Mouse (Mus musculus) skeletal muscle tissue, adult 2 months (tissue): ENCODE data around the gene Nfatc4.

Source experiments
- DNase-seq: peaks from one replicate; pipeline ENCODE4 v3.0.0-alpha.2; 2012; ENCODE audit warnings: low read depth, low spot score

Gene Nfatc4

DNA sequence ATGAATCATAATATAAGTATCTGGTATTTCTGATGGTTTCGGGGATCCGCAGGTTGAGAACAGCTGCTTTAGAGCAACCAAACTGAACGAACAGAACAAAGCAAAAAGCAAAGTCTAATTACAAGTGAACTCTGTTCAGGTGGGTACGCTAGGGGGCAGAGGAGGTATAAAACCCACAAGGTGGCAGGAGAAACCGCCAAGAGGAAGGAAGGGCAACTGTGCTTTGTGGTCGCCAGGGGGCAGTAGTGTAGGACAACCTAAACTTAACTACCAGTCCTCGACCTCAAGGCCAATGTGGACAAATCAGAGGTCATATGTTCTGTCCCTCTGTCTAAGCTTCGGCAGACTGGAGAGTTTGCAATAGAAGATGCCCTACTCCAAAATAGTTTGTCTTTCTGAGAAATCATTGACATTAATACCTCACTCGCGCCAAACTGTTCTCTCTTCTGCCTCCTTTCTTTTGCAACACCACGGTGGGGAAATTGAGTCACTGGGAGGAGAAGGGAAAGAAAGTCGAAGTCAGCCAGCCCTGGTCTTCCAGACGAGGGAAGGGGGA lies 431 bp upstream of the Nfatc4 start:
- peak; percentile 86 for DNase-seq

- DNase-seq, result no peak
Measured at GRCm38 (mm10) chr14:55824001-55824480, 1.1 kb downstream of the Nfatc4 start.

GRCm38 (mm10) chr14:55824481-55825215 lies 1.7 kb downstream of the Nfatc4 start:
- no peak for DNase-seq

GRCm38 (mm10) chr14:55825216-55826051 lies 2.5 kb downstream of the Nfatc4 start:
- no peak for DNase-seq

GRCm38 (mm10) chr14:55826142-55826541 lies 3.2 kb downstream of the Nfatc4 start:
- no peak for DNase-seq

DNA sequence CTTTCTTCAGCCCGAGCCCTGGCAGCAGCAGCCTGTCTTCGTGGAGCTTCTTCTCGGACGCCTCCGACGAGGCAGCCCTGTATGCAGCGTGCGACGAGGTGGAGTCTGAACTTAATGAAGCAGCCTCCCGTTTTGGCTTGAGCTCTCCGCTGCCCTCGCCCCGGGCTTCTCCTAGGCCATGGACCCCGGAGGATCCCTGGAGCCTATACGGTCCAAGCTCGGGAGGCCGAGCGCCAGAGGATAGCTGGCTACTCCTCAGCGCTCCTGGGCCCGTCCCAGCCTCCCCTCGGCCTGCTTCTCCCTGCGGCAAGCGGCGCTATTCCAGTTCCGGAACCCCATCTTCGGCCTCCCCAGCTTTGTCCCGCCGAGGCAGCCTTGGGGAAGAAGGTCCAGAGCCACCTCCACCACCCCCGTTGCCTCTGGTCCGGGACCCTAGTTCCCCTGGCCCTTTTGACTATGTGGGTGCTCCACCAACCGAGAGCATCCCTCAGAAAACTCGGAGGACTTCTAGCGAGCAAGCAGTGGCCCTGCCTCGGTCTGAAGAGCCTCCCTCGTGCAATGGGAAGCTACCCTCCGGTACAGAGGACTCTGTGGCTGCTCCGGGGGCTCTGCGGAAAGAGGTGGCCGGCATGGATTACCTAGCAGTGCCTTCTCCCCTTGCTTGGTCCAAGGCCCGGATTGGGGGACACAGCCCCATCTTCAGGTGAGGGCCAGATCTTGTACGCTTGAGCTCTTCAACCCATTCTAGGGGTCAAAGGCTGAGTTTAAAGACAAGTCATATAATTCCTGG lies 3.8 kb downstream of the Nfatc4 start:
- no peak for DNase-seq

GRCm38 (mm10) chr14:55828716-55829263 lies 5.8 kb downstream of the Nfatc4 start:
- no peak for DNase-seq

DNA sequence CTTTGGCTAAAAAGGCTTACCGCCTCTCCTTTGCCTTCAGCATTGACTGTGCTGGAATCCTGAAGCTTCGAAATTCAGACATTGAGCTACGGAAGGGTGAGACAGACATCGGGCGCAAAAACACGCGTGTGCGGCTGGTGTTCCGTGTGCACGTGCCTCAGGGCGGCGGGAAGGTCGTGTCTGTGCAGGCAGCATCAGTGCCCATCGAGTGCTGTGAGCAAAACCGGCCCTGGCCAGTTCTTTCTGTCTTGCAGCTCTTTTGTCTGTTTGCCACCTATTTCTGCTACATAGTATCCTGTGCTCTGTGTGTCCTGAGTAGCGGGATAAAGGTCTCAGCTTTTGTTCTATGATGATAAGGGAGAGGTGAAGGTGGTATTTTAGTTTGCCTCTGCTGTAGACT lies 6.9 kb downstream of the Nfatc4 start:
- no peak for DNase-seq

DNA sequence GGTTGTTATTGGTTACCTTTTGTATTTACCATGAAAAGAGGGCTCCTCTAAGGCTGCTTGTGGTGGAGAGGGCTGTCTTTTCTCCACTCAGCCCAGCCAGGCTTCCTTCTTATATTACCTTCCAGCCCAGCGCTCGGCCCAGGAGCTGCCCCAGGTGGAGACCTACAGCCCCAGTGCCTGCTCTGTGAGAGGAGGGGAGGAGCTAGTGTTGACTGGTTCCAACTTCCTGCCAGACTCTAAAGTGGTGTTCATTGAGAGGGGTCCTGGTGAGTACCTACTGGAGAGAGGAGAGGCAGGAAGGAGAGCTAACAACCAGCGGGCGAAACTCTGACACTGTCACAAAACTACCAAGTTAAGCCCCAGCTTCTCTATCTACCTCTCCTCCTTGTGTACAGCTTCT lies 7.4 kb downstream of the Nfatc4 start:
- no peak for DNase-seq

- DNase-seq, result no peak
Measured at GRCm38 (mm10) chr14:55833126-55833525, 10.2 kb downstream of the Nfatc4 start.

- no peak for DNase-seq
Measured at GRCm38 (mm10) chr14:55834808-55835533, 12.0 kb downstream of the Nfatc4 start.

- no peak for DNase-seq
Measured at GRCm38 (mm10) chr14:55838312-55838711, 15.4 kb downstream of the Nfatc4 start.

DNA sequence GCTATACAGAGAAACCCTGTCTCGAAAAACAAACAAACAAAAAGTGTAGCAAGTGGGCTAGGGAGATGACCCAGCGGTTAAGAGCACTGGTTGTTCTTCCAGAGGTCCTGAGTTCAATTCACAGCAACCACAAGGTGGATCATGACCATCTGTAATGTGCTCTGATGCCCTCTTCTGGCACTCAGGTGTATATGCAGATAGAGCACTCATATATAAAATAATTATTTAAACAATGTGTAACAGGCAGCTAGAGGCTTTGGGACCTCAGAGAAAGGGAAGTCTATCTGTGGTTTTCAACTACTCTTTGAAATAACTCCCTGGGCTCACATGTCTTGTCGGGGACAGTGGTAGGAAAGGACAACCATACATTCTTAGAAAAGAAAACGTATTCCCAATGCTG lies 15.8 kb downstream of the Nfatc4 start:
- no peak for DNase-seq

- DNase-seq, result no peak
Measured at GRCm38 (mm10) chr14:55840853-55841366, 18.0 kb downstream of the Nfatc4 start.

DNA sequence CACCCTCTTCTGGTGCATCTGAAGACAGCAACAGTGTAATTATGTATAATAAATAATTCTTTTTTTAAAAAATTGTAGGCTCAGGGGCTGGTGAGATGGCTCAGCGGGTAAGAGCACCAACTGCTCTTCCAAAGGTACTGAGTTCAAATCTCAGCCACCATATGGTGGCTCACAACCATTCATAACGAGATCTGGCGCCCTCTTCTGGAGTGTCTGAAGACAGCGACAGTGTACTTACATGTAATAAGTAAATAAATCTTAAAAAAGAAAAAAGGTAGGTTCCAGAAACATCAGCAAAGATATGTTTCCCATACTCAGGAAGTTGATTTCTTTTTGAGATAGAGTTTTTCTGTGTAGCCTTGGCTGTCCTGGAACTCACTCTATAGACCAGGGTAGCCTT lies 19.9 kb downstream of the Nfatc4 start:
- DNase-seq, result no peak

DNA sequence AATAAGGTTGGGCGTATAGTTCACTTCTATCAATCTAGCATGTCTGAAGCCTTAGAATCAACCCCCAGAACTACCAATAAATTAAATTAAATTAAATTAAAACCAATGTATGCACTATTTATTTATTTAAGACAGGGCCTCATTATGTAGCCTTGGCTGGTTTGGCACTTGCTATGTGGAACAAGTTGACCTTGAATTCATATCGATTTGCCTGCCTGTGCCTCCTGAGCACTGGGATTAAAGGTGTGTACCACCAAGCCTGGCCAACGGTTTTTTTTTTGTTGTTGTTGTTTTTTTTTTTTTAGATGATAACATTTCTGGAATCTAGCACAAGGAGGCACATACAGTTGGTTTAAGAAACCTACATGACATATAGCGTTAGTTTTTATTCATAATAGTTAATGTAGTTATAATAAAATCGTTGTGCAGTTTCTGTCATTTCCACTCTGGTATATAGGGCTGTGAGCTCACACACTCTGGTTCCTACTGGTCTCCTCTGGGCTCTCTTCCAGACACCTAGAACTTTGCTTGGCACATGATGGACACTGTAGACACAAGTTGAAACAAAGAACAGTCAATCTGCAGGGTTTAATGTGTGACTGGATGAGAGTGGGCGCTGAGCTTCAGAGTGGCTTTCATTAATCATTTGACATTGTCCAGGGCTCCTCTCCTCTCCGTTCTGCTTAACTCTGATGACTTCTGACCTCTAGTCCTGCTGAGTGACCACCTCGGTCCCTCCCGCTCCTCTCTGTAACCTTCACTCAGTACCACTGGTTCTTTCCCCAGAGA lies 22.8 kb downstream of the Nfatc4 start:
- DNase-seq, result no peak

DNA sequence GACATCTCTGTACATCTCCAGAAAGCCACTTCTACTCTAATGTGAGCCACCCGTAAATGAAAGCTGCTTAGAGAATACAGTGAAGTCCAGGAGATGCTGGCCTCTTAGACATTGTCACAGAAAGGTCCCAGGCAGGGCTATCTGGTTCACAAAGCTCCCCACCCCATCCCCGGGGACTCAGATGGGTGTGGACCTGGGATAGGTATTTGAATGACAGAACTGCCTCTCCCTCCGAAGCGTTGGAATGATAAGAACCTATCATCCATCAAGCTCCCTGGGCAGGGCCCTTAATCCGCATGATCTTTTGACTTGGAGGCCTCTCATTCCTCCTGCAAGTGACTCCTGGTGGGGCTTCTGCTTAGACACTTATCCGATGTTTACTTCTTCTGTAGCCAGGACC lies 27.9 kb downstream of the Nfatc4 start:
- no peak for DNase-seq

- DNase-seq, result no peak
Measured at GRCm38 (mm10) chr14:55852646-55853551, 30.0 kb downstream of the Nfatc4 start.
